Mouse (Mus musculus) adrenal gland, adult 8-10 months (tissue): ENCODE measurements around the gene Hspa12a. TPM values are rescaled to one million over a fixed set of nuclear protein-coding genes. Genes with fewer than 3 reads are reported as not detected.
A peak's percentile ranks its signal among the peaks of the same experiment; 100 is the strongest.

Experiments
- DNase-seq: peaks from one replicate; pipeline ENCODE4 v3.0.0; 2022
- total RNA-seq, 4 experiments: library from RNA; stranded (reverse); gene quantifications; 2 replicates each; pipeline ENCODE4 v1.2.4; 2022

Hspa12a gene
- total RNA-seq, 4 experiments from 2014 or later, result 90.2 to 190 (median 131) TPM

DNA sequence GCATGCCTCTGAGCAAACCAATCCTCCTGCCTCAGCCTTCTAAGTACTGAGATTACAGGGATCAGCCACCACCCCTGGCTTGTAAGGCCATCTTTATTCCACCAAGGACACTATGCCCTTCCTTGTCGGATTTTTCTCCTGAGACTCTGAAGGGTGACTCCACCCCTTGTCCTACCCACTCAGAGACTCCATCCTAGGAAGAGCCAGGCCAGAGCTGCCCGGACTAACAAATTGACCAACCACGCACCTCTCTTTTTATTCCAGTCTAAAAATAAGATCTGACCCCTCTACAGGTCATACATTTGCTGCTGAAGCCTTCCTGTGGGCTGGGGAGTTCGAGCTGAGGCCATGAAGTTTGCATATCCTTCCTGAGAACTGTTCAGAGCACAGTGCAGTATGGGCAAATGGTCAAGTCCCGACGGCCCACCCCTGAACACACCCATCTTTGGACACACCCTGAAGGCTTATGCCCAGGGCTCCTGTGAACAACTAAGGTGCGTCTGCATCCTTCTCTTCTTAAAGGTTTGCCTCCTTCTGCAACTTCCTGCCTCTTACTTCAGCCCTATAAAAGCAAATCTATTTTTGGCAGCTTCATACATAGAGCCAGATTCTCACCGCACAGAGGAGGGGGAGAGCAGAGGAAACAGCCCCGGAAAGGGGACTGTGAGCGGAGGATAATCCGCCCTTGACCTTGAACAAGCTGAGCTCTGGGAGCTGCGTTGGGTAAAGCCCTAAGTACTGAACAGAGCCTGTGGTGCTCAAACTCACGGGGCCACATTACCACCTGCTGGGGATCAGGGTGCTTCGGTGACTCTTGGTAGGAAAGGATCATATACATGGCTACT lies 124.7 kb downstream of the Hspa12a start:
- DNase-seq, result no peak

DNA sequence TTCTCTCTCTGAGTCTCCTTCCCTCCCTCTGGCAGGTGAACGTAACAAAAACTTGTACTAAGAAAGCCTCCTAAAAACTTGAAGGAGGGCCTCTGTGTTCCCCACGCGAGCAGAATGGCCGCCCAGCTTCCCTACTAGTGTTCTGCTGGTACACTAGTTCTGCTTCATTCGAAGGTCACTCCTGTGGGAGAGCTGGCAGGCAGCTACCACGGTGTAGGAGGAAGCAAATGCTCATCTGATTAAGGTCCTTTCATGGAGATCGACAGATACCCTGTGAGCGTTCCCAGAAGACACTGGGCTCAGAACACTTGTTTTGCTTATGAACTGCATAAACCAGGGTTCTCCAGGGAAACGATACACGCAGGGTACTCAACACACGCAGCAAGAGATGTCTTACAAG lies 126.1 kb downstream of the Hspa12a start:
- no peak for DNase-seq

DNA sequence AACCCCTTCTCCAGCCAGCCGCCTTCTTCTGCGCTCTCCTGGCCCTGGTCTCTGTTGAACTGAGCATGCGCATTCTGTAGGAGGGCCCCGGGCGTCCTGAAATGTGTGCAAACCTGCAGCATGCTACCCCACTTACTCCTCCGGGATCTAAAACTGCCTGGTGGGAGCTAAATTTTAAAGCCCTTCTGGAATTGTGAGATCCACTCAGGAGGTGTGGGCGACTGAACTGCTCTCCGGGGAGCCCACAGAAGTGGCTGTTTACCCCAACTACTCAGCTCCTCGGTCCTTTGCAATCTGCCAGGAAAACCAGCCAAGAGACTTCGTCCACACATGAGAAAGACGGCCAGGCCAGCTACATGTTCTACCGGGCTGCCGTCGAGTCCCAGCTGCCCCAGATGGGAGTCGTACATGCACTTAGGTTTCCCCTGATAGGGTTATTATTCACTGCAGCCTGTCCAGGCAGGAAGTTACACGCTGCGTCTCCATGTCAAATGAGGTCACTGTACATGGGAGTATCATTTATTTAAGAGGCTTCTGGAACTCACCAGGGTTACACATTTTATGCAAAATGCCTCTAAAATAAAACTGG lies 126.9 kb downstream of the Hspa12a start:
- no peak for DNase-seq

DNA sequence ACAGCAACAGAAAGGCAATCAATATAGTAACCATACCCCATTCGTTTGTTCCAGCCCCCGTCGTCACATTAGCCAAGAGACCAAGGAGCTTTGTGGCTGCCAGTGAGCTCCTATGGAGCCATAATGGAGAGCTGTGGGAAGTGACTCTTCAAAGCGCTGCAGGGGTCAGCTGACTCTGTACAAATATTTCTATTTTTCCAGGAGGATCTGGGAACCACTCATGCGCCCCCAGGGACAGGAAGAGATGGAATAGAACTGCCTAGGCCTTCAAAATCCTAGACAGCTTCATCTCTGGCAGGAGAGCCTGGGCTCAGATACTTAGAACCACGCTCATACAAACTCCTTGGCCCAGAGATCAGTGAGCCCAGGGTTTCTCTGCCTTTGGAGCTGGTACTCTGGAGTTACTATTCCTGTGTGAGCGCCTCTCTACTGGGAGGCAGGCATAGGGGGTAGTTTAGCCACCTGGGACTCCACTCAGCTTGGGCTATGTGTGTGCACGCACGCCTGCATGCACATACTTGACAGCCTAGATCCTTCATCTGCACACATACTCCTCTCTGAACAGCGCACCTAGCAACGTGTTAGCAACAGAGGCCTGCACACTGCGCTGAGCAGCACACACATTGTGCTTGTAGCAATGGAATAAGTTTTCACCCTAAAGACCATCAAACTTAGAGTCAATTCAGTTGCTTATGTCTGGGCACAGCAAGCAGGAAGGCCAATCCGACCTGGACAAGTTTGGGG lies 128.1 kb downstream of the Hspa12a start:
- DNase-seq, result no peak

DNA sequence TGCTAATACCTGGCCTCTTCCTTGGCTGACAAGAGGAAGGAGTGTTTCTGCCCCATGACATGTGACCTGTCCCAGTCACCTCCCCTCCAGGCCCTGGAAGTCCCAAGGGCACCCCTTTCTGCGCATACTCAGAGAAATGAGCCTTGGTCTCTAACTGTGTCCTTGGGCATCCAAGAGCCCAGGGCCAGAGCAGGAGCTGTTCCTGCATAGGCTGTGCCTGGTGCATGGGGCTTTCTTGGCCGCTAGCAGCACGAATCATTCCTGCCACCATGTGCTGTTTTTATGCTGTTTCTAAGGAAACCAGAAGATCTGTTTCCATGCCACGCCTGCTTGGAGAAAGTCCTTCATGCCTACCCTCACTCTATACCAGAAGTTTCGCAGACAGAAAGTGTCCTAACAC lies 132.9 kb downstream of the Hspa12a start:
- peak; percentile 87 for DNase-seq

DNA sequence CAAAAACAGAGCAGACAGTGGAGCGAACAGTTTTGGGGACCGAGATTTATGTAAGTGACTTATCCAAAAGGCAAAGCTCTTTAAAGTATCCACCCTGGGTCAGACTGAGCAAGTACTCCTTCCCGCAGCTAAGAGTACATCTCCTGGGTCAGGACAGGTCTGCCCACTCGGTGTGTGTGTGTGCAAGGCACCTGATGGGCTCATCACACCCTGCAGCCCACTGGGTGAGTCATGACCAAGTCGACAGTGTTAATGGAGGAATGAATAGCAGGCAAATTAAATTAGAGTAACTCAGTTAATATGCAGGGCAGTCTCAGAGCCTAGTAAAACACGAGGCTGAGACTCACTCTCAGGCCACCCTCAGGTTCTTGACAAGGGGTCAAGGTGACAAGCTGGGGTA lies 134.6 kb downstream of the Hspa12a start:
- no peak for DNase-seq

DNA sequence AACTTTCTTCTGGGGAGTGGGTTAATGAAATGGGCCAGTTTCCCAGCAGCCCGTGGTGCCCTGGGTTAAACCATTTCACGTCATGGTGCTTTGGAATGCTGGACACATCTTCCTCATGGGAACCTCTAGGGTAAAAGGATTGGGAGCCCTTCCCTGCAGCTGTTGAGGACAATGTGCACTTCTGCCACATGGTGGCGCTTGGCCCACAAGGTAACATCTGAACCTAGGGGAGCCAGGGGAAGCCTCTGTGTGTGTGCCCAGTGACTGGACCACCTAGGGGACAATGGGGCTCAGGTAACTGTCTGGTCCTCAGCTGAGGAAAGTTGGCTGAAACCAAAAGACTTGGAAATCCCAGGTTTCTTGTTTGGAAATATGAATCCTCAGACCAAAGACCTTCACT lies 137.1 kb downstream of the Hspa12a start:
- peak; percentile 46 for DNase-seq

DNA sequence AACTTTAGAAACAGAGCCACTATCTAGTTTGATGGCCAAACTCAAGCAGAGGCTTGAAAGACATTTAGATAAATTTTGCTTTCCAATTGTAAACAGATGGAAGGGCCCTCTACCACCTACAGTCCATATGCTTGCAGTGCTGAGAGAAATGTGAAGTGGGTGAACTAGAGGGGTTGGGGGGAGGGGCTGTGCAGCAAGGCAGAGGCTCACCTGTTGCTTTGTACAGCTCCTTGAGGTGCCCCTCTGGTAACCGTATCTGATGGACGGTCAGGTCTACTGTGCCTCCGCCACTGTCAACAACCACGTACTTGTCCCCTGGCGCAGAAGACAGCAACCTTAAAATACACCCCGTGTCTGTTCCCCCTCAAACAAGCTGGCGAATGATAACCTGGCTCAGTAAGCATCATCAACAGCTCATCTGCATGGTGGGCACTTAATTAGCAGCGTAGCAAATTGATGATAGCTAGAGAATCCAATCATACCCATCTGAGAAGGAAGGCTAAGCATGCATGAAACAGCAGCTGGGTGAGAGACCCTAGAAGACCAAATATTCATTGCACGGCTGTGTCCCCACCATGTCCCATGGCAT lies 138.2 kb downstream of the Hspa12a start:
- no peak for DNase-seq

DNA sequence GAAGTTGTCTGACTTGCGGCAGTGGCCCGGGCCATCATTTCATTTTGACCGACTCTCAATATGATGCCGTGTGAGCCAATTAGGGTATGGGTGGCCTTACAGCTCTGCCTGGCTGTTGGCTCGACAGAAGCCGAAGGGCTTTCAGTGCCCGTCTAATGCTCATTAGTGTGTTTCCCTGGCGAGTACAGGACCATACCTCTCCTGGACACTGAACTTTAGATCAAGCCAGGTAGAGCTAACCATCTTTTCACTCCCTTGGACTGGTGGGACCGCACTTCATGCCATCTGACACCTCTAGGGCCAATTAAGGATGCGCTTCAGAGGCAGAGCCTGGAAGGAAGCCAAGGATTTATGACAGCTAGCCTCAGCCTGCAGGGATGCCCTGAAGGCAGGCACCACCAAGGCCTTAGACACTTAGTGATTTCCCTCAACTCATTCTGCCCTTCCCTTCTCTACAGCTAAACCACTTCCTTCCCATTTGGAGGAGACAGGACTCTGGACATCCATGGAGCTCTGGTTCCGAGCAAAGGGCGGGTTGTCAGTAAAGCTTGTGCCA lies 148.3 kb downstream of the Hspa12a start:
- DNase-seq, result no peak

DNA sequence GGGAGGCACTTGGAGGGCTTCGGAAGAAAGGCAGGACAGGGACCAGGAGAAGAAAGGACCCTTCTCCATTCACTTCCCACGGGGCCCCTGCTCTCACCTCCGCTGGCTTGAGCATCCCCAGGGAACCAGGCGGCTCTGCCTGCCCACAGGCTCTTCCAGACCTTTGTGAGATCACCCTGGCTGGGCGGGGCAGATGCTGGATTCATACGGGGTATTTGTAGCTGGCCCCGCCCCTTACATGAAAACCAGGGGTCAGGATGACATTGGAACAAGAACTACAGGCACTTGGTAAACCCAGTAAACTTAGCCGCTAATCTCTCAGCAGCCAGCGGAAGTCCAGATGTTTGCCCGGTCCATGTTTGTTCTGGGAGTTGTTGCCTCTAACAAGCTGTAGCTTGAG lies 149.2 kb downstream of the Hspa12a start, which contains the start of gene 1700019N19Rik:
Gene 1700019N19Rik (minus strand): TSS at position 178 of the 400 bp plus-strand sequence.
- no peak for DNase-seq

DNA sequence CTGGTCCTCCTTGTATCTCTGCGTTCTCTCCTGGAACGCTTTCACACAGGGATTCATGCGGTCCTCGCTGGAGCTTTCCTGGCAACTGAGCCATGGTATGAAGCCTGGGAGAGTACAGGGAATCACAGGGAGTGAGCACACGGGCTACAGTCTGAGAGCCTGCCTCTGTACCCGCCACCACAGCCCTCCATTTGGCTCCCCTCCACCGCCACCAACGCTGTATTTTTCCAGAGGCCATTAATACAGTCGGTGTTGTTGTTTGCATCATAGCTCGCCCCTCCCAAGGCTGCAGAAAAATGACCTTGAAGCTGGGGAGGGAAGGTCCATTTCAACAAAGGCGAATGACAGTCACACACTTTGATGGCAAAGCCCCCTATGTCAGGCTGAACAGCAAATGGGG lies 154.3 kb downstream of the Hspa12a start:
- peak; percentile 27 for DNase-seq

DNA sequence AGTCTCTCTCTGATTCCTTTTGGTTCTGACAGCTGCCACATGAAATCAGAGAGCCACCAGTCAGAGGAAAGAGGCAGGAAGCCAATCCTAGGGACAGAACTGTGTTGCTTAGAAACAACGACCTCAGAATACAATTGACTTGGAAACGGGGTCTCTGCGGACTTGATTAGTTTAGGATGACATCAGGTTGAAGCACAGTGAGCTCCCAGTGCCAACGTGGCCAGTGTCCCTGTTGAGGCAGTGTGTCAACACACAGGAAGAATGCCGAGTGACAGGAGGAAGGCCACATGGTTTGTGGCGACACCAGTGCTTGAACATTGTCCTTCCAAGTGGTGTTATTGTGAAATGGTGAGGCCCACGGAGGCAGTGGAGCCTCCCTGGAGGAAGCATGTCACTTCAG lies 159.5 kb downstream of the Hspa12a start:
- peak; percentile 42 for DNase-seq

DNA sequence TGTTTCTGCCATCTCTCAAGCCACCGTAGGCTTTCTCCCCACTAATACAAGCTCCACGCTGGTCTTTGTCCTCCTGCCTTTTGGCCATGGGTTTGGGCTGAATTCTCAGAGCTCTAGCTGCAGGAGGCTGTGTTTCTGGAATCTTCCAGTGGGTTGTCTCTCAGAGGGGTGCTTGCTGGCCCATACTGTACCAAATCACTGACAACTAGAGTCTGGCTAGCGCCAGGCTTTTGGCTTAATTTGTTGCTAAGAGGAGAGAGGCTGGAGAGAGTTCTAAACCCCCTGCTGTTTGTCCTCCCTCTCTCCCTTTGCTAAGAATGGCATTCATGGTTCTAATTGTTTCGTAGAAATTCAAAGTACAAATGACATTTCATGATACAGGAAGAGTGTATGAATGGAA lies 161.9 kb downstream of the Hspa12a start:
- DNase-seq, result no peak

DNA sequence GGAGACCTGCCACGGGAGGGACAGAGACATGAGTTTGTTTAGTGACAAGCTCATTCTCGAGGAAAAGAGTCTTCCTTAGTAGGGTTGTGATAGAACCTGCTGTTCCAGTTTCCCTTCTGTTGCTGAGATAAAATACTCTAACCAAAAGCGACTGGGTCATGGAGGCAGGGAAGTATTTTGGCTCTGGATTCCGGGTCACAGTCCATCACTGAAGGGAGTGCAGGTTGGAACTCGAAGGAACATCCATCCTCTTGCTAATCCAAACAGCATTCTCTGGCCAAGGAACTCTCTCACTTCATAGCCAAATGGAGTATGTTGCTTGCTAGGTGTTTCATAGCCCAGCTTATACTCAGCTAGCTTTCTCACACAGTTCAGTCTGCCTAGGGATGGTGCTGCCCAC lies 167.0 kb downstream of the Hspa12a start:
- no peak for DNase-seq

DNA sequence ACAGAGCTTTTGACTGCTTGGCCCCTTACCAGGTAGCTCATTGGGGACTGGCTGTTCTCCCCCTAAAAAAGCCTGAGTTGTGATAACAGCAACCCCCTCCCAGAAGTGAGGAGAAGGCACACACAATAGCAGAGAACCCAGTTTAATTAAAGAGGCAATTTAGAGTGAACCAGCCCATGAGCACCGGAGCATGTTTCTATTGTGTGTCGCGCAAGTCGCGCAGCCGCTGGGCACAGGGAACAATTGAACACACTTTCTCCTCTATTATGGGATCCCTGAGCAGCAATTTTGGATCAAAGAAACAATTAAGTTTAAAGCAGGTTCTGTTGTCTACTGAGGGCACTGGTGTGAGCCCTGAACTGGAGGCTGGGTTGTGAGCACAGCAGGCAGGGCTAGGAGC lies 176.1 kb downstream of the Hspa12a start:
- DNase-seq, result no peak

DNA sequence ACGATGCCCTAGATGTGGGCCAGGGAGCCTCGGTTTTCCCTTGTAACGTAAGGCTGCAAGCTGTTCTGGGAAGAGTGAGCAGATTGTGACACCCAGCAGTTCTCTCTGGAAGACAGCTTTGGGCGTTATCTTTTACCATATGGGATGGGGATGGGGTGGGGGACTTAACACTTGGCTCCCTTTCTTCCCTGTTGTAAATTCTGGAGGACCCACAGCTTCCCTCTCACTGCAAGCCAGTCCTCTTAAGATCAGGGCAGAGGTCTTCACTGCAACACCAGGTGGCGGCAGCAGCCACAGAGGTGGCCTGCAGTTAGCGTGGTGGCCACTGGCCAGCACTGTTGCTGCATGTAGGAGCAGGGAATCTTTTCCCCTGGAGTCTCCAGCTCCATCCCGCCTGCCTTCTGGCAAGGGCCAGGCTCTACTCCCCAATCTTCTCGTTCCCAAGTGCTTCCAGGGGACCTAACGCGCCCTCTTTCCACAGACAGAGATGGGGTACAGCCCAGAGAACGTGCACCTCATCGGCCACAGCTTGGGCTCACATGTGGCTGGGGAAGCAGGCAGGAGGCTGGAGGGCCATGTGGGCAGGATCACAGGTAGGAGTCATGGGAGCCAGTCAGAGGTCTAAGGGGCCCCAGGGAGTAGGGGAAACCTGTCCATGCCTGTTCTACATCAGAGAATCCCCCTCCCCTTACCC lies 180.5 kb downstream of the Hspa12a start:
- peak; percentile 23 for DNase-seq

DNA sequence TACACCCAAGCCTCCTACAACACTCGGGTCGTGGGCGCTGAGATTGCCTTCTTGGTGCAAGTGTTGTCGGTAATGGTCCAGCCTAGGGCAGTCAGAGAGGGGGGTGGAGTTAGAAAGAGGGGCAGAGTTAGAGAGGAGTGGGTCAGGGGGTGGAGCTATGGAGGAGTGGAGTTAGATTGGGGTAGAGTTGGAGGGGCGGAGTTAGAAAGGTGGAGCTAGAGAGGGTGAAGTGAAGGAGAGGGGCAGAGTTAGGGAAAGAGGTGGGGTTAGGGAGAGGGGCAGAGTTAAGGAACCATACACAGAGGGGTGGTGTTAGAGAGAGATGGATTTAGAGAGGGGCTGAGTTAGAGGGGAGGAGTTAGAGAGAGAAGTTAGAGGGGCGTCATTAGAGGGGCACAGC lies 181.1 kb downstream of the Hspa12a start:
- no peak for DNase-seq

DNA sequence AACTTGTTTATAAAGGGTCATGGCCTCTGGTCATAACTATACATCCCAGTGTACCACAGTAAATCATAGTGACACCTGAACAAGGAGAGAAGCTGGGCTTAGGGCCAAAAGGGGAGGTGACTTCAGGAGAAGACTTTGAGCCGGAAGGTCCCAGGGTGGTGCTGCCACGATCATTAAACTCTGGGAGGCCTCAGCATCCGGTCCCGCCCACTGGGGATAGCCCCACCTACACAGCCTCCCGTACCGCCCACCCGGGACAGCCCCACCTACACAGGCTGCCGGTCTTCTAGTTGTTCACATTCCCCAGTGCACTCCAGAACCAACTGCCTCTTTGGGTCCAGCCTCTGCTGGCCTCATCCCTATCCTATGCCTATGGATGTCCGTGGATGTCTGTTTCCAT lies 184.0 kb downstream of the Hspa12a start, which contains the start of gene Pnliprp2:
Gene Pnliprp2 (plus strand): TSS at position 297 of the 400 bp plus-strand sequence.
- no peak for DNase-seq

DNA sequence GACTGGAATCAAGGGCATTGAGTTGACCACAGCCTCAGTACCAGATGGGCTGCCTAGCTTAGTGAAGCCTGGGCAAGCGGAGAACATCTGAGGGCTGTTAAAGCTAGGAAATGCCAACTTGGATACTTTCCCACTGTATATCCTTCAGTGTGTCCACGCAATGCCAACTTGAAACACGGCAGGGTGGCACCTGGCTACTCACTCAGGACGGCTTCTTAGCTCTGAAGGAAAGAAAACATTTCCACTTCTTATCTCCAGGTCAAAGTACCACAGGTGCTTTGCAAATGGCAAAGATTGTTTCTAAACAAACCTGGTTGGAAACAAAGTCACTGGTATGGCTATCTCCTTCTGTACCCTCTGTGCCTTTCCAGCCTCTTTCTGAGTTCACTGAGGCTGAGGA lies 184.6 kb downstream of the Hspa12a start:
- DNase-seq, result no peak

DNA sequence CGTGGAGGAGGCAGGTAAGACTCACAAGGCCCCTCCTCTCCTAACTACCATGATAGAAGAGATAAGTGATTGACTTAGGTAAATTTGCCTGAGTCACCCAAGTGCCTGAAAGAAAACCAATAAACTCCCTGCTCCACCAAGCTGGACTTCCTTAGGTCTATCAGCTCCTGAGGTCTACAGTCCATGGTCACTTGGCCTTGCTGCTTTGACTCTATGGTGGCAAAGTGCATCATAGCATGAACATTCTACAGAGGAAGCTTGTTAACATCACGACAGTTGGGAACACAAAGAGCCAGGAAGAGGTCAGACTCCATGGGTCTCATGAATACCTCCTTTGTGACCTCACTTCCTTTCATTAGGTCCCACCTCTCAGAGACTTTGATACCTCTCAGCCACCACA lies 191.9 kb downstream of the Hspa12a start:
- no peak for DNase-seq

DNA sequence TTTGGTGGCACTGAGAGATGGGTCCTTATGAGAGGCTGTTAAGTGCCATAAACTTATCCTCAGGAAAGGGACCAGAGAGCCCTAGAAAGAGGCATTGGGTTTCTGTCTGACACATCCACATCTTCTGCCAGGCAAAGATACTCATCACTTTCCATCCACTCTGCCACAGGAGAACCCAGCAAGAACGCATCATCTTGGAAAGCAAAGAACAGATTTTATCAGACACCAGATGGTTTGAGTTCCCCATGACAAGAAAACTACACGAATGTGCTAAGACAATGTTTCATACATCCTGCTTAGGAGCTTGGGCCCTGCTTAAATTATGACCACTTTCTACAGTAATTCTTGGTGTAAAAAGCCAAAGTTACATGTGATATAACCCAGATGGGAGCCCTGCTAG lies 192.6 kb downstream of the Hspa12a start:
- DNase-seq, result no peak

DNA sequence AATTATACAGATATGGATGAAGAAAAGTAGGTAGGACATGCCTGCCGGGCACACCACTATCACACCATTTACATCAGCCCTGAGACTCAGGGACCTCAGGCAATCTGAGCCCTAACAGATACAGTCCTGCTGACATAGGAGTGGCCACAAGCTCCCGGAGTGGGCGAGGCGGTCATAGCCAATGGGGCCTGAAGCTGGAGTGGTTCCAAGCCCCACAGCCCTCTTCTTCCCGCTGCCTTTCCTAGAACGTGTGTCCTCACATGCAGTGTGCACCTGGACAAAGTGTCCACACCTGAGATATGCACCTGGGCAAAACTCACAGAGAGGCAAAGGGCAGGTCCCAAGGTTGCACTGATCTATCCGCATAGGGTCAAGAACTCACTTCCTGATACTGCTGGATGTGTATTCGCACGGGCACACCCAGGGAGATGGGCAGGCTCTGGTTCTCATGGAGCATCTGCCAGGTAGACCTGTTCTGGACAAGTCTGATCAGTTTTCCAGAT lies 195.9 kb downstream of the Hspa12a start:
- no peak for DNase-seq
